Mouse (Mus musculus) limb, embryonic 12.5 days (tissue): ENCODE measurements at regions not wholly inside any gene's neighbourhood (a gene's known extent, or its start where the extent isn't known, plus 50 kb on each side); places are given as distances from the start of the nearest gene placed in this dataset.

Source experiments
- ATAC-seq: fragments of 200-750 bp; cut with Nextera tagmentation; 2 replicates; pipeline ENCODE4 v1.8.0; 2017; ENCODE audit warnings: low read depth, moderate TSS enrichment; ENCODE audit not compliant: insufficient number of reproducible peaks, insufficient read depth, low FRiP score, low TSS enrichment
- H3K27ac ChIP-seq: fragments of 300-500 bp; sonication (generic); 2 replicates; pipeline ENCODE4 v1.5.1; 2016; ENCODE audit warnings: mild to moderate bottlenecking, moderate library complexity
- H3K27me3 ChIP-seq: fragments of 300-500 bp; sonication (generic); 2 replicates; pipeline ENCODE4 v1.6.1; 2016; ENCODE audit warnings: mild to moderate bottlenecking, moderate library complexity
- H3K36me3 ChIP-seq: fragments of 300-500 bp; sonication (generic); 2 replicates; pipeline ENCODE4 v1.6.1; 2016; ENCODE audit warnings: mild to moderate bottlenecking, moderate library complexity
- H3K4me1 ChIP-seq: fragments of 300-500 bp; sonication (generic); replicated peaks from 2 replicates; pipeline ENCODE4 v1.6.1; 2016
- H3K4me2 ChIP-seq: fragments of 300-500 bp; sonication (generic); 2 replicates; pipeline ENCODE4 v1.6.1; 2016; ENCODE audit warnings: mild to moderate bottlenecking, moderate library complexity
- H3K4me3 ChIP-seq: fragments of 300-500 bp; sonication (generic); replicated peaks from 2 replicates; pipeline ENCODE4 v1.5.1; 2016; ENCODE audit warnings: mild to moderate bottlenecking
- H3K9ac ChIP-seq: fragments of 300-500 bp; sonication (generic); replicated peaks from 2 replicates; pipeline ENCODE4 v1.6.1; 2016; ENCODE audit warnings: mild to moderate bottlenecking, moderate library complexity
- H3K9me3 ChIP-seq: fragments of 300-500 bp; sonication (generic); 2 replicates; pipeline ENCODE4 v1.6.1; 2016; ENCODE audit warnings: mild to moderate bottlenecking, moderate library complexity
- whole genome bisulfite sequencing: fragments of 180-500 bp; shearing (Covaris S2); methylation state at CpG from one replicate; pipeline ENCODE4 v1.1.7; 2016; 5-methylcytosine and 5-hydroxymethylcytosine counted together

DNA sequence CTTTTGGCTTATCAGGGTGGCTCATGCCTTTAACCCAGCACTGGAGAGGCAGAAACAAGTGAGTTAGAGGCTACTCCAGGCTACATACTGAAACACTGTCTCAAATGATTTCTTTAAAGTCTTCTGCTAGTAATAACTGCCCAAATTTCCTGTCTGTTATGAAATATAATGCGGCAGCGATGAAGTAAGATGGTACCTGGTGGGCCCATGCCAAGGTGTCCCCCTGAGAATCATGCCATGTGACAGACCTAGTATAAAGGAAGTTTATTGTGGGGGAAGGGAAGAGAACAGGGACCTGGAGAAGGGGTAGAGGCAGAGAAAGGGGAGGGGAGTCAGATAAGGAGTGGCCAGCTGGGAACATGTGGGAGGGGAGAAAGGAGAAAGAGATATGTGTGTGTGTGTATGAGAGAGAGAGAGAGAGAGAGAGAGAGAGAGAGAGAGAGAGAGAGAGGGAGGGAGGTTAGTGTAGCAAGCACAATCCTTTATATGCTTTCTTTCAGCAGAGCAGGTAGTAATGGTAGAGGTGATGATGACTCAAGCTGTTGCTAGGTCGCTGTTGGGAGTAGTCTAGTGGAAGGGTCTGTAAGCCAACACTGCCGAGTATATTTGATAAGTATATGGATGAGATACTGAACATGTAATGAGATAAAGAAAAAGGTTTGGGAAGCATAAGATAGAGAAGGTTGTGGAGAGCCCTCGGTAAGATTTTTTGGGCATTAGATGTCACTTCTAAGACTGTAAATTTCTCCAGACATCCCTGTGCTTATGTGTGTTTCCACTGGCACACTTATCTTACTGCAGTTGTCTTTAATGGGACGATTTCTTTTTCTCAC, 71.1 kb upstream of the Dph5 start:
- H3K4me3 ChIP-seq = no peak overlapping the region
- H3K36me3 ChIP-seq = no peaks in the 10 kb centered on the region
- no peak overlapping the region for H3K9ac ChIP-seq
- H3K27me3 ChIP-seq = no peaks in the 10 kb centered on the region
- no peak overlapping the region for H3K4me2 ChIP-seq
- peaks cover 12% of the 10 kb centered on the region for H3K4me1 ChIP-seq
- WGBS = 88% methylated on average over 6 of the region's 6 CpGs
- ATAC-seq = no peak
- H3K27ac ChIP-seq = no peak overlapping the region
- H3K9me3 ChIP-seq = no peaks in the 10 kb centered on the region

DNA sequence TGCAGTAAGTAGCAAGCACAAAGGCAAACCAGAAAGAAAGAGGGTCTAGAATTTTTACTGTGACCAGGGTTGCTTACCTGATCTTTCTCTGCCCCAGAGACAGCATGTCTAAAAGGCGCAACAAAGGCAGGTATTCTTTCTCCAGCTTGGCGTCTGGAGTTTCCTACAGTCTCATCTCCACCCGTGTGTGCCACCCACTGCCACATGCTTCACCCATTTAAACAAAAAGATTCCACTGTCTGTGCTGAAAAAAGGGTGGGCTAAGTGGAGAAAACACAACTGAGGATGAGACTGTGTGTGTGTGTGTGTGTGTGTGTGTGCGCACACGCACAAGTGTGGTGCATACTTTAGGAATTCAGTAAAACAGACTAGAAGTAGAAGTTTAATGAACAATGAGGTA, 69.9 kb upstream of the Dph5 start:
- H3K27me3 ChIP-seq = no peaks in the 10 kb centered on the region
- no peaks in the 10 kb centered on the region for H3K36me3 ChIP-seq
- ATAC-seq = no peak
- no peak overlapping the region for H3K4me3 ChIP-seq
- peaks cover 12% of the 10 kb centered on the region for H3K4me1 ChIP-seq
- H3K27ac ChIP-seq = no peak overlapping the region
- WGBS = 95% methylated on average over 5 of the region's 5 CpGs
- no peak overlapping the region for H3K4me2 ChIP-seq
- H3K9ac ChIP-seq = no peak overlapping the region
- H3K9me3 ChIP-seq = no peaks in the 10 kb centered on the region

DNA sequence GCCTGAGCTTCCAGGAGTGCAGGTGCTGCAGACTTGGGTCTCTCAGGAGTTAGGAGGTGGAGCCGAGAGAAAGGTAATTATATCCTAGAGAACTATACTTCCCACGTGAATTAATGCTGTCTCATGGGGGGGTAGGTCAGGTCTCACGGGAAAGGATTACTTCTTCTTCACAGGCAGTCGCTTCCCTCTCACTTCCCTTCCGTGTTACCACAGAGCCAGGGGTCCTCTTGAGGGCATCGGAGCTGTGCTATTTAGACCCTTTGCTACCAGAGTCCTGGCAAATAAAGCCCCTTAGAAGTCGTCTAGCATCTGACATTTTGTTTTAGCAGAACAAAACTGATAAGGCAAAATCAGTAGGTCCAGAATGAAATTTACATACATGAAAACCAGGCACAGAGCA, 68.9 kb upstream of the Dph5 start:
- 62% methylated on average over 7 of the region's 7 CpGs for WGBS
- no peak for ATAC-seq
- H3K9ac ChIP-seq = no peak overlapping the region
- H3K4me1 ChIP-seq = peaks cover 12% of the 10 kb centered on the region
- H3K27me3 ChIP-seq = no peaks in the 10 kb centered on the region
- H3K9me3 ChIP-seq = no peaks in the 10 kb centered on the region
- no peaks in the 10 kb centered on the region for H3K36me3 ChIP-seq
- no peak overlapping the region for H3K4me2 ChIP-seq
- no peak overlapping the region for H3K4me3 ChIP-seq
- H3K27ac ChIP-seq = no peak overlapping the region

DNA sequence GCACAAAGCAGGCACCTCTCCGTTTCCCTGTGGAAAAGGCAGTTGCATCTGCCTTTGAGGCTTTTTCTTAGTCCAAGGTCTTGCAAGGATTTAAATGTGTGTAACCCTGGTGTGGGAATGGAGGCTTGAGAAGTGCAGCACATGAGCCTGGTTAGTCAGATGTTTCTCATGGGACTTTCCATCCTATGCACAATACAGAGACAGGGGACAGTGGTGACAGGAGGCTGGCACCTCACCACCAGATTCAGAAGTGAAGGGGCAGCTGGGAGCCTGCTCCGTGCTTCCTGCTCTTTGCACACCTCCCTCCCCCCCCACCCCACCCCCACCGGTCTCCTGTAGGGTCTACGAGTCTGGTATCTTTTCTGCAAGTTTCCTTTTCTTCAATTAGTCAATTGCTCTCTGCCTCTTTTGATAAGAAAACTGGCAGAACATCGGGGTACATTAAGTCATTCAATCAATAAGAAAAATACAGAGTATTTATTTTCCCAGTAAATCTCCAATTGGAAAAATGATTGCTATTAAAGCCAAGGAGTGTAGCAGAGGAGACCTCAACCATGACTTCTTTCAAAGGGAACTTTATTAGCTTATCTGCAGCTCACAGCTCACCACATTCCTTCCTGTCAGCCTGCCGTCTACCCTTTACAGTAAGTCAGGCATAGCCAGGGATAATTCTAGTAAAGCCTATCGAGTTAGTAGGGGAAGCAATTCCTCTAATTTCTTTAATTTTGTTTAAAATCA, 68.1 kb upstream of the Dph5 start:
- Histone ChIP-seq H3K4me1 (peaks cover 12% of the 10 kb centered on the region), H3K4me2 (no peak overlapping the region), H3K36me3 (no peaks in the 10 kb centered on the region), H3K9ac (no peak overlapping the region), H3K9me3 (no peaks in the 10 kb centered on the region), H3K27me3 (no peaks in the 10 kb centered on the region), H3K27ac (no peak overlapping the region), H3K4me3 (no peak overlapping the region)
- no peak for ATAC-seq
- 68% methylated on average over 7 of the region's 7 CpGs for WGBS

DNA sequence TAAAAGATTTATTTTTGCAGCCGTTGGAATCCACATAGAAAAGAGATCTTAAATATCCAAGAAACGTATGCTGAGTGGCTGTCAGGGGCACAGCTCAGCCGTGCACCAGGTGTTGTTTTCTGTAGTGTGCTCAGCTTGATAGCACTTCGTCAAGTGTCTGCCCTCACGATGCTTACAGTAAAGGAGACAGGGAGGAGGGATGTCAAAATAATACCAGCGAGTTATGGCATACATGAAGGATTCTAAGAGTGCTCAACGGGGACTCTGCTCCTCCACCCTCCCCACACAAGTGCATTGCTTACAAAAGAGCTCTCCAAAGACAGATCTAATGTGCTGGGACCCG, 67.5 kb upstream of the Dph5 start:
- Histone ChIP-seq H3K27ac (no peak overlapping the region), H3K4me1 (peaks cover 12% of the 10 kb centered on the region), H3K4me2 (no peak overlapping the region), H3K9ac (no peak overlapping the region), H3K9me3 (no peaks in the 10 kb centered on the region), H3K36me3 (no peaks in the 10 kb centered on the region), H3K4me3 (no peak overlapping the region), H3K27me3 (no peaks in the 10 kb centered on the region)
- WGBS = 67% methylated on average over 8 of the region's 8 CpGs
- ATAC-seq = no peak

DNA sequence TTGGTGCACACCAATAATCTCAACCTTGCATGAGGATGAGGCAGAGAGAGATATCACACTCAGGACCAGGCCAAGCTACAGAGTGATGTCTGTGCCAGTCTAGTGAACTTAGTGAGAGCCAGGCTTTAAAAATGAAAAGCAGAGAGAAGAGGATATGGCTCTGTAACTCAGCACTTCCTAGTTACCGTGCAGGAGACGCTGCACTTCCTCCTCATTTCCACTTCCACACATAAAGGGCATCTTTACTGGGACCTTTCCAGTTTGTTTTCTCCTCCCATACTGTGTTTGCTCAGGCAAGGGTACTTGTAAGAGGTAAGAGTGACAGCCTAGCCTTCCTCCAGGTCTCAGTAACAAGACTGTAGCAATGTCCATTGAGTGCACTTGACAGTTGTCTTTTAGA, 66.0 kb upstream of the Dph5 start:
- Histone ChIP-seq H3K9me3 (no peaks in the 10 kb centered on the region), H3K4me3 (no peak overlapping the region), H3K36me3 (no peaks in the 10 kb centered on the region), H3K4me1 (peaks cover 4% of the 10 kb centered on the region; the same call in 1 of the 2 replicates), H3K9ac (no peak overlapping the region), H3K4me2 (no peak overlapping the region), H3K27ac (no peak overlapping the region), H3K27me3 (no peaks in the 10 kb centered on the region)
- ATAC-seq = no peak
- 88% methylated on average over 2 of the region's 2 CpGs for WGBS

DNA sequence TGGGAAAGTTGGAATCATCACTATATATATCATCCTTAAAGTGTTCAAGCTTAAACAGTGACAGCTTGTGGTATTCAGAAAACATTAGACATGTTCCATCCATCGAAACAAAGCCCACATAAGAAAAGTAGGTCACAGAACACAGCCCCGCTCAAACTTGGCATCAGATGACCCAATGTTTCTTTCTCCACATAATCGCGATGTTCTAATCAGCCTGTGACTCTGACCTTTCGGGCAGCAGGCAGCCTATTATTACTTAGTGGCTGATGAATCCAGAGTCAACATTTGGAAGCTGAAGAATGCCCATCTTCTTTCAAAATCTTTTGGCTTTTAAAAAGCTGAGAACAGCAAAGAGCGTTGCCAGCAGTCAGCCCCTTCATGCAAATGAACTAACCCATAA, 65.1 kb upstream of the Dph5 start:
- Histone ChIP-seq H3K4me1 (peaks cover 4% of the 10 kb centered on the region; the same call in 1 of the 2 replicates), H3K9me3 (no peaks in the 10 kb centered on the region), H3K4me3 (no peak overlapping the region), H3K27ac (no peak overlapping the region), H3K36me3 (no peaks in the 10 kb centered on the region), H3K4me2 (no peak overlapping the region), H3K27me3 (no peaks in the 10 kb centered on the region), H3K9ac (no peak overlapping the region)
- WGBS = 77% methylated on average over 6 of the region's 6 CpGs
- no peak for ATAC-seq

DNA sequence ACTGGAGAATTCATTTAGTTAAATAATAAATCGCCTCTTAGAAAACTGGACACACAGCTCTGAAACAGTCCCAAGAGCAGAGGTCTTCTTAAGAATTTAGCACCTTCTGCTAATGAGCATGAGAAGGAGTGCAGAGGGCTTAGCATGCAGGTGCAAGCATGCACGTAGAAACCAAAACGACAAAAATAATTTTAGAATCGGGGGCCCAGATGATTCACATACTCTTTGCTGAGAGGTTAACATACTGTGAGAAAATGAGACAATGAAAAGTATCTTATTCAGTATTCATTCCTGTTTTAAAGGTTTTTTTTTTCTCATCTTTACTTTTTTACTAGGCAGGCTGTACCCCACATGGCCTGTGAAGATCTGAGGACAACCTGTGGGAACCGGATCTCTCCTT, 63.9 kb upstream of the Dph5 start:
- H3K4me2 ChIP-seq = no peak overlapping the region
- H3K9me3 ChIP-seq = no peaks in the 10 kb centered on the region
- peaks cover 4% of the 10 kb centered on the region; the same call in 1 of the 2 replicates for H3K4me1 ChIP-seq
- H3K27ac ChIP-seq = no peak overlapping the region
- ATAC-seq = no peak
- H3K9ac ChIP-seq = no peak overlapping the region
- no peak overlapping the region for H3K4me3 ChIP-seq
- 75% methylated on average over 5 of the region's 5 CpGs for WGBS
- H3K27me3 ChIP-seq = no peaks in the 10 kb centered on the region
- H3K36me3 ChIP-seq = no peaks in the 10 kb centered on the region

DNA sequence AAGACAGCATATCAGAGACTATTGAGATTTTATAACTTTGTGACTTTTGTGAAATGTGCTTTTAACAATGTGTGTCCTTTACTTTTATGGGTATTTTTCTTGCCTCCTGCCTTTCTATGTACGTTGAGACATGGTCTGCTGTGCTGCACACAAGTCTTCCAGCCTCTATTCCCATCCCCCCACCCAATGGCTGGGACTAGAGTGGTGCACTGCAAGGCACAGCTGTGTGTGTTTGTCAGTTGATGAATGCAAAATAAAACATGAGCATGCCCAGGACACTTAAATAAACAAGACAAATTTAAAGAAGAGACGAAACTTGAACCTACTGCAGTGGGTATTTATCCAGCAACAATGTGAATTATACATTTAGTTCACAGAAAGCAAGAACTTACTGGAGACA, 62.8 kb upstream of the Dph5 start:
- WGBS = 50% methylated on average over 2 of the region's 2 CpGs
- Histone ChIP-seq H3K9ac (no peak overlapping the region), H3K9me3 (no peaks in the 10 kb centered on the region), H3K4me2 (no peak overlapping the region), H3K27me3 (no peaks in the 10 kb centered on the region), H3K36me3 (no peaks in the 10 kb centered on the region), H3K4me1 (no peaks in the 10 kb centered on the region), H3K4me3 (no peak overlapping the region), H3K27ac (no peak overlapping the region)
- no peak for ATAC-seq

DNA sequence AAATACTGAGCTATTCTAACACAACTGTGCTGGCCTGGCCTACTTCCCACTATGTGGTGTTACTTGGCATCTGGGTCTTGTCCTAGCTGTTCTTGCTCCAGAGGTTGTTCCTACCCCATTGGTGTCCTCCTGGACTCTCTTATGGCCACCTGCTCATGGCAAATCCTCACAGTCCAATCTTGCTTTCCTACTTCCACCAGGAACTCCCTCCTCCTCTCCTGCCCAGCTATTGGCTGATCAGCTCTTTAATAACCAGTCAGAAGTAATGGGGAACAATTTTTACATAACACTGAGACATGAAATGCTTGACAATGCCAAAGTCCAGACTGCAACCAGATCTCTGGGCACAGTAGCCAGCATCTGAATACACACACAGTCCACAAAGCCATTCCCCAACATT, 52.3 kb upstream of the Dph5 start:
- H3K36me3 ChIP-seq = no peaks in the 10 kb centered on the region
- H3K9me3 ChIP-seq = no peaks in the 10 kb centered on the region
- no peak for ATAC-seq
- H3K4me2 ChIP-seq = no peak overlapping the region
- H3K27ac ChIP-seq = no peak overlapping the region
- H3K4me1 ChIP-seq = no peaks in the 10 kb centered on the region
- H3K9ac ChIP-seq = no peak overlapping the region
- H3K27me3 ChIP-seq = no peaks in the 10 kb centered on the region
- no peak overlapping the region for H3K4me3 ChIP-seq

DNA sequence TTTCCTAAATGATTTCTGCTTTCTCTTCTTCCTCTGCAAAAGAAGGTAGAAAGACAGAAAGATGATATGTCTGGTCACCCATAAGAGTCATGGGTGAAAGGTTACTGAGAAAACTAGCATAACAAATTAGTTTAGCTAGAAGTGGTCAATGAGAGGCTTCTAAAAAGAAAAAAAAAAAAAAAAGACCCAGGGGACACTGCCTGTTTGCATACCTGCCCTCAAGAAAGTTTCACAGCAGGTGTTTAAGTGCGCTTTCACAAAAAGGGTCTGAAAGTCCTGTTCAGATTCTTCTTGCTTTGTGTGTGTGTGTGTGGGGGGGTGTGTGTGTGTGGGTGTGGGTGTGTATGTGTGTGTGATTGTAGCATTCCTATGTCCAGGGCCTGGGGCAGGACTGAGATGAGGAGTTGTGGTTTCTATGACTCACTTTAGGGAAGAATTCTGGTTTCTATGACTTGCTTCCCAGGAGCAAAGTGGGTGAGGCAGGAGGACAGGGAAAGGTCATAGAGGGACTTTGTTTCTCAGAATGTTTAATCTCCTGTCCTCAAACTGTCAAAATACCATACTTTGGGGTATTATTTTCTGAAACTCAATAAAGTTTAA, 49.9 kb upstream of the Dph5 start:
- no peaks in the 10 kb centered on the region for H3K27me3 ChIP-seq
- no peak overlapping the region for H3K27ac ChIP-seq
- no peak for ATAC-seq
- H3K4me3 ChIP-seq = no peak overlapping the region
- no peaks in the 10 kb centered on the region for H3K4me1 ChIP-seq
- H3K36me3 ChIP-seq = no peaks in the 10 kb centered on the region
- no peak overlapping the region for H3K9ac ChIP-seq
- no peak overlapping the region for H3K4me2 ChIP-seq
- WGBS = 89% methylated on average over 1 of the region's 1 CpGs
- H3K9me3 ChIP-seq = no peaks in the 10 kb centered on the region
